ENCODE assay signal across 10 mouse cellular contexts in the genomic region with DNA sequence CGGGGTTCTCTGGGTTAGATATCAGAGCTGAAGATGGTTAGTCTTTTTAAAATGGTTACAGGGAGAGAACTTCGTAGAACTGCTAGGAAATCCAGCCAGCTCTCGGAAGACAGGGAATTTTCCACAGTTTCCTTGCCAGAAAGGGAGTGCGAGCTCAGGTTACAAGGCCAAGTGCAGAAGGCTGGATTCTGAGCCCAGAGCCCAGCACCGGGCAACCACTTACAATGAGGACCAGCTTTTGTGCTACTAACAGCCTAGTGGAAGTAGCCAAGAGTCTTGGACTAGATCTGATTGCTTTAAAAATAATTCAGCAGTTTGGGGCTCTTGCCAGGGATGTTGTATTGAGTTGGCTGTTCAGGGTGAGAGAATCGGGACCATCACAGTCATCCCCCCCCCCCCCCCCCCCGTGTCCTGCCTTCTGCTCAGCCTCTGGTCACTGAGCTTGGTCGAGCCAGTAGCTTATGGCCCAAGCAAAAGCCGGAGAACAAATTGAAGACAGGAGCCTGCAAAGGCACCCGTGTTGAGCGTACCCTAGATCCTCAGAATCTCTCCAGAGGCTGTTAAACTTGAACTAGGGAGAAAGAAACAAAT. TPM values are rescaled to one million over a fixed set of nuclear protein-coding genes. Genes with fewer than 3 reads are reported as not detected.
DNase-seq lines count a peak whose midpoint lies in the region; ATAC-seq and TF ChIP-seq lines count a peak whose summit lies in the region.
"Had no signal": no experiment of that assay in that cellular context is flagged by ENCODE, and none has a peak within 500 bp of the region (broad histone marks: within the 10 kb centered on the region; RNA-seq: fewer than 3 reads in every experiment).

No protein-coding gene starts in this region.

- no peak for DNase-seq in hindbrain, embryonic 11.5 days (ENCODE audit: low spot score)
- peak; percentile 18 for DNase-seq in urinary bladder, postnatal 14 days (ENCODE audit: low spot score)
- DNase-seq in urinary bladder, adult 2 months (ENCODE audit: low spot score): no peak
- peak; percentile 74 for DNase-seq in hindbrain, postnatal 0 days (ENCODE audit: low spot score)
- DNase-seq in cerebellum, adult 11 months: no peak

- no peak overlapping the region for H3K4me2 ChIP-seq in hindbrain, embryonic 13.5 days
- H3K4me2 ChIP-seq in hindbrain, embryonic 11.5 days (replicated peaks; ENCODE audit: low read depth, low read length): no peak overlapping the region
- H3K4me2 ChIP-seq in hindbrain, postnatal 0 days (ENCODE audit: low read depth, low read length): no peak overlapping the region
- H3K4me2 ChIP-seq: heart, embryonic 12.5 days; midbrain, embryonic 12.5 days had no signal

- ATAC-seq in hindbrain, embryonic 13.5 days (ENCODE audit: low FRiP score): 0 out of 2 replicates have a peak, but pooled peaks have one; percentile 52
- ATAC-seq in hindbrain, embryonic 11.5 days (ENCODE audit: low FRiP score): no peak
- ATAC-seq in hindbrain, postnatal 0 days: peak; percentile 89
- ATAC-seq in monocyte, adult 5-6 weeks (replicated peaks; ENCODE audit: insufficient number of reproducible peaks, low FRiP score, low TSS enrichment, poor library complexity, severe bottlenecking): no peak
- ATAC-seq: Patski had no signal

- TF ChIP-seq CTCF in hindbrain, postnatal 0 days (IDR thresholded peaks at IDR 0.05; ENCODE audit: low read depth): no peak

- H3K27me3 ChIP-seq in hindbrain, embryonic 13.5 days: no peaks in the 10 kb centered on the region
- H3K27me3 ChIP-seq in hindbrain, embryonic 11.5 days (ENCODE audit: control insufficient read depth, insufficient read depth, low read length): no peaks in the 10 kb centered on the region
- no peaks in the 10 kb centered on the region for H3K27me3 ChIP-seq in hindbrain, postnatal 0 days (ENCODE audit: insufficient read depth, low read length)
- H3K27me3 ChIP-seq: Patski had no signal

- H3K9me3 ChIP-seq in hindbrain, embryonic 13.5 days: no peaks in the 10 kb centered on the region
- no peaks in the 10 kb centered on the region for H3K9me3 ChIP-seq in hindbrain, embryonic 11.5 days (ENCODE audit: control insufficient read depth, low read length)
- H3K9me3 ChIP-seq in hindbrain, postnatal 0 days (ENCODE audit: low read length): no peaks in the 10 kb centered on the region
- H3K9me3 ChIP-seq: heart, embryonic 12.5 days; midbrain, embryonic 12.5 days had no signal

- H3K36me3 ChIP-seq in hindbrain, embryonic 13.5 days: no peaks in the 10 kb centered on the region
- H3K36me3 ChIP-seq in hindbrain, embryonic 11.5 days (ENCODE audit: control insufficient read depth, insufficient read depth, low read length): no peaks in the 10 kb centered on the region
- no peaks in the 10 kb centered on the region for H3K36me3 ChIP-seq in hindbrain, postnatal 0 days (ENCODE audit: insufficient read depth, low read length)
- H3K36me3 ChIP-seq: heart, embryonic 12.5 days; midbrain, embryonic 12.5 days had no signal

- WGBS in hindbrain, embryonic 13.5 days: 64% methylated on average over 10 of the region's 11 CpGs
- 66% methylated on average over 11 of the region's 11 CpGs for WGBS in hindbrain, embryonic 11.5 days
- 52% methylated on average over 11 of the region's 11 CpGs for WGBS in hindbrain, postnatal 0 days

- H3K9ac ChIP-seq in hindbrain, embryonic 13.5 days: no peak overlapping the region
- H3K9ac ChIP-seq in hindbrain, embryonic 11.5 days (ENCODE audit: low read depth, low read length): no peak overlapping the region
- H3K9ac ChIP-seq in hindbrain, postnatal 0 days (replicated peaks; ENCODE audit: low read length): no peak overlapping the region
- H3K9ac ChIP-seq: heart, embryonic 12.5 days; midbrain, embryonic 12.5 days had no signal

- peaks cover 3% of the 10 kb centered on the region for H3K4me1 ChIP-seq in hindbrain, embryonic 13.5 days (replicated peaks)
- no peaks in the 10 kb centered on the region for H3K4me1 ChIP-seq in hindbrain, embryonic 11.5 days (replicated peaks; ENCODE audit: control insufficient read depth, insufficient read depth, low read length)
- no peaks in the 10 kb centered on the region for H3K4me1 ChIP-seq in hindbrain, postnatal 0 days (ENCODE audit: insufficient read depth, low read length)

- no peak overlapping the region for H3K27ac ChIP-seq in hindbrain, embryonic 13.5 days
- H3K27ac ChIP-seq in hindbrain, embryonic 11.5 days (ENCODE audit: low read depth, low read length): no peak overlapping the region
- no peak overlapping the region for H3K27ac ChIP-seq in hindbrain, postnatal 0 days
- H3K27ac ChIP-seq: midbrain, embryonic 12.5 days had no signal

- no peak overlapping the region for H3K4me3 ChIP-seq in hindbrain, embryonic 13.5 days
- no peak overlapping the region for H3K4me3 ChIP-seq in hindbrain, embryonic 11.5 days (ENCODE audit: low read depth, low read length)
- no peak overlapping the region for H3K4me3 ChIP-seq in hindbrain, postnatal 0 days (ENCODE audit: low read length)
- H3K4me3 ChIP-seq: heart, embryonic 12.5 days; midbrain, embryonic 12.5 days had no signal

RNA-seq across cellular contexts. Expression of gene Nufip1, which starts 59.3 kb away (rescaled TPM):
- polyA plus RNA-seq in hindbrain, embryonic 13.5 days (2015; fragmentation: Nextera tagmentation; extraction: Ambion mirVana): 14.7 and 15.6 TPM in 2 replicates
- 17.1 and 18.4 TPM in 2 replicates for polyA plus RNA-seq in hindbrain, embryonic 11.5 days (2014; fragmentation: Nextera tagmentation; extraction: Ambion mirVana)
- polyA plus RNA-seq in urinary bladder, adult 2 months (2012; rRNA removed): 5.0 and 5.5 TPM in 2 replicates
- 11.3 and 12.0 TPM in 2 replicates for total RNA-seq in hindbrain, postnatal 0 days (2014; rRNA removed)
- polyA plus RNA-seq in hindbrain, postnatal 0 days (2015; fragmentation: Nextera tagmentation; extraction: Ambion mirVana): 12.5 and 13.5 TPM in 2 replicates
- 14.3 to 23.1 TPM (median 16.5 TPM) in 3 replicates for total RNA-seq in monocyte, adult 5-6 weeks (2017)

RNA-seq across cellular contexts. Expression of gene Gpalpp1, which starts 59.4 kb away (rescaled TPM):
- polyA plus RNA-seq in hindbrain, embryonic 13.5 days (2015; fragmentation: Nextera tagmentation; extraction: Ambion mirVana): 12.7 and 13.2 TPM in 2 replicates
- polyA plus RNA-seq in hindbrain, embryonic 11.5 days (2014; fragmentation: Nextera tagmentation; extraction: Ambion mirVana): 15.1 and 20.4 TPM in 2 replicates
- polyA plus RNA-seq in urinary bladder, adult 2 months (2012; rRNA removed): 11.6 and 12.6 TPM in 2 replicates
- total RNA-seq in hindbrain, postnatal 0 days (2014; rRNA removed): 11.1 and 14.2 TPM in 2 replicates
- polyA plus RNA-seq in hindbrain, postnatal 0 days (2015; fragmentation: Nextera tagmentation; extraction: Ambion mirVana): 7.1 and 8.1 TPM in 2 replicates
- total RNA-seq in monocyte, adult 5-6 weeks (2017): 19.2 to 34.3 TPM (median 30.5 TPM) in 3 replicates

Comparison
In these comparisons a context has a peak if more than half of its experiments do, and no peak if none do; other contexts are left out.
1. ATAC-seq: peak in hindbrain, embryonic 13.5 days (single experiment) and hindbrain, postnatal 0 days (single experiment); none in hindbrain, embryonic 11.5 days (single experiment) and monocyte, adult 5-6 weeks (single experiment).
2. DNase-seq: peak in urinary bladder, postnatal 14 days (single experiment) and hindbrain, postnatal 0 days (single experiment); none in hindbrain, embryonic 11.5 days (single experiment), urinary bladder, adult 2 months (single experiment) and cerebellum, adult 11 months (single experiment).